Mouse (Mus musculus) testis, adult 2 months (tissue): ENCODE data around the gene Orm1. TPM values are rescaled to one million over a fixed set of nuclear protein-coding genes. Genes with fewer than 3 reads are reported as not detected.
"Not testable (repeated sequence)": the region's sequence is repeated elsewhere in the genome, so short reads cannot be mapped to it uniquely, and the experiment has no call there.

Experiments
- H3K27ac ChIP-seq: fragments of 200-500 bp; 2 replicates; pipeline ENCODE4 v1.5.1; 2012; ENCODE audit warnings: low read depth, low read length; ENCODE audit not compliant: control insufficient read depth, insufficient read depth
- H3K27me3 ChIP-seq: fragments of 200-500 bp; 2 replicates; pipeline ENCODE4 v1.6.1; 2012; ENCODE audit warnings: mild to moderate bottlenecking, low read length, moderate library complexity; ENCODE audit not compliant: control insufficient read depth, insufficient read depth
- H3K36me3 ChIP-seq: fragments of 200-500 bp; 2 replicates; pipeline ENCODE4 v1.6.1; 2012; ENCODE audit warnings: mild to moderate bottlenecking, low read length; ENCODE audit not compliant: control insufficient read depth, insufficient read depth
- H3K4me1 ChIP-seq: fragments of 200-500 bp; 2 replicates; pipeline ENCODE4 v1.6.1; 2012; ENCODE audit warnings: low read length; ENCODE audit not compliant: control insufficient read depth, insufficient read depth
- H3K4me3 ChIP-seq: fragments of 200-500 bp; 2 replicates; pipeline ENCODE4 v1.5.1; 2012; ENCODE audit warnings: low read depth, mild to moderate bottlenecking, low read length, moderate library complexity, mixed read lengths; ENCODE audit not compliant: control insufficient read depth
- CTCF ChIP-seq: fragments of 200-500 bp; IDR thresholded peaks from 2 replicates; pipeline ENCODE4 v1.5.1; 2012; ENCODE audit warnings: low read depth, mild to moderate bottlenecking, inconsistent platforms, low read length, moderate library complexity; ENCODE audit not compliant: control insufficient read depth, insufficient read depth, insufficient replicate concordance
- POLR2A ChIP-seq: fragments of 200-500 bp; IDR thresholded peaks from 2 replicates; pipeline ENCODE4 v1.6.1; 2012; ENCODE audit warnings: low read depth, mild to moderate bottlenecking, inconsistent platforms, low read length, moderate library complexity; ENCODE audit not compliant: control insufficient read depth
- polyA plus RNA-seq: library from polyadenylated mRNA; depleted of rRNA; stranded (reverse); fragments of >200 nt; gene quantifications from 2 replicates; pipeline ENCODE4 v1.2.3, GENCODE M21; 2012

Gene Orm1
- polyA plus RNA-seq, 1 experiment, result not detected

- H3K4me3 ChIP-seq, result no peak overlapping the region
- H3K27ac ChIP-seq, result no peak overlapping the region
- no peak for TF ChIP-seq CTCF
- TF ChIP-seq POLR2A, result no peak
Measured at GRCm38 (mm10) chr4:63310247-63310855, 34.0 kb upstream of the Orm1 start.

GRCm38 (mm10) chr4:63311426-63311825 is 32.9 kb upstream of the Orm1 start:
- Histone ChIP-seq H3K4me3 (no peak overlapping the region), H3K27me3 (no peaks in the 10 kb centered on the region), H3K4me1 (no peaks in the 10 kb centered on the region), H3K36me3 (no peaks in the 10 kb centered on the region), H3K27ac (no peak overlapping the region)
- TF ChIP-seq CTCF (no peak), POLR2A (no peak)

More at GRCm38 (mm10) chr4:63310247-63310855, 34.0 kb upstream of the Orm1 start:
- Histone ChIP-seq H3K36me3 (no peaks in the 10 kb centered on the region), H3K4me1 (no peaks in the 10 kb centered on the region), H3K27me3 (no peaks in the 10 kb centered on the region)

- H3K27me3 ChIP-seq, result no peaks in the 10 kb centered on the region
- no peaks in the 10 kb centered on the region for H3K4me1 ChIP-seq
- H3K4me3 ChIP-seq, result no peak overlapping the region
- no peak overlapping the region for H3K27ac ChIP-seq
- no peaks in the 10 kb centered on the region for H3K36me3 ChIP-seq
- TF ChIP-seq CTCF, result no peak
- no peak for TF ChIP-seq POLR2A
Measured at GRCm38 (mm10) chr4:63314063-63314462, 30.3 kb upstream of the Orm1 start.

- no peaks in the 10 kb centered on the region for H3K4me1 ChIP-seq
- TF ChIP-seq CTCF (no peak), POLR2A (no peak)
- no peaks in the 10 kb centered on the region for H3K36me3 ChIP-seq
- H3K27me3 ChIP-seq, result no peaks in the 10 kb centered on the region
- no peak overlapping the region for H3K27ac ChIP-seq
- no peak overlapping the region for H3K4me3 ChIP-seq
Measured at GRCm38 (mm10) chr4:63316076-63316746, 28.1 kb upstream of the Orm1 start.

GRCm38 (mm10) chr4:63319566-63319965 is 24.8 kb upstream of the Orm1 start:
- H3K4me3 ChIP-seq, H3K4me1 ChIP-seq, H3K27me3 ChIP-seq, H3K36me3 ChIP-seq, H3K27ac ChIP-seq: not testable (repeated sequence)
- TF ChIP-seq CTCF, result peak; percentile 17; the same call in 1 of the 2 replicates

GRCm38 (mm10) chr4:63323275-63323815 is 21.0 kb upstream of the Orm1 start:
- no peaks in the 10 kb centered on the region for H3K27me3 ChIP-seq
- H3K4me3 ChIP-seq, result no peak overlapping the region
- TF ChIP-seq CTCF (no peak), POLR2A (no peak)
- H3K27ac ChIP-seq, result no peak overlapping the region
- H3K36me3 ChIP-seq, result no peaks in the 10 kb centered on the region
- no peaks in the 10 kb centered on the region for H3K4me1 ChIP-seq

- Histone ChIP-seq H3K36me3 (no peaks in the 10 kb centered on the region), H3K4me1 (no peaks in the 10 kb centered on the region; the same call in 1 of the 2 replicates), H3K4me3 (no peak overlapping the region), H3K27me3 (no peaks in the 10 kb centered on the region), H3K27ac (no peak overlapping the region)
- TF ChIP-seq POLR2A (no peak), CTCF (no peak)
Measured at GRCm38 (mm10) chr4:63333403-63333802, 11.0 kb upstream of the Orm1 start.
